Mouse (Mus musculus): Measurements from ENCODE around the gene Rufy1.
"Not testable (repeated sequence)": the region's sequence is repeated elsewhere in the genome, so short reads cannot be mapped to it uniquely, and the experiment has no call there.

The Rufy1 gene

GRCm38 (mm10) chr11:50377892-50378684, 52.8 kb downstream of the Rufy1 start:
- DNase-seq (ENCODE audit: low spot score in 2 of 2): peak; percentile 63 to 84

GRCm38 (mm10) chr11:50376911-50377891, 53.7 kb downstream of the Rufy1 start, which contains the start of gene Hnrnph1:
Hnrnph1 (plus strand) TSS chr11:50376990.
- peak; percentile 97 to 98 for DNase-seq (ENCODE audit: low spot score in 2 of 2)

GRCm38 (mm10) chr11:50376156-50376790, 54.7 kb downstream of the Rufy1 start:
- DNase-seq (ENCODE audit: low spot score in 2 of 2): no peak

GRCm38 (mm10) chr11:50375421-50375820, 55.5 kb downstream of the Rufy1 start:
- DNase-seq (ENCODE audit: low spot score in 2 of 2): no peak

GRCm38 (mm10) chr11:50374286-50375015, 56.5 kb downstream of the Rufy1 start:
- no peak for DNase-seq (ENCODE audit: low spot score in 2 of 2)

- no peak for DNase-seq (ENCODE audit: low spot score in 2 of 2)
These were observed 57.3 kb downstream of the Rufy1 start for GRCm38 (mm10) chr11:50373621-50374020.

GRCm38 (mm10) chr11:50373086-50373485, 57.8 kb downstream of the Rufy1 start:
- no peak for DNase-seq (ENCODE audit: low spot score in 2 of 2)

GRCm38 (mm10) chr11:50371911-50372310, 59.0 kb downstream of the Rufy1 start:
- DNase-seq (ENCODE audit: low spot score in 2 of 2): no peak

- peak in 1 of 2 experiments; percentile 49 for DNase-seq (ENCODE audit: low spot score in 2 of 2)
These were observed 59.5 kb downstream of the Rufy1 start for GRCm38 (mm10) chr11:50371399-50371841.

GRCm38 (mm10) chr11:50370969-50371368, 60.0 kb downstream of the Rufy1 start:
- DNase-seq (ENCODE audit: low spot score in 2 of 2): no peak

- no peak for DNase-seq (ENCODE audit: low spot score in 2 of 2)
These were observed 61.5 kb downstream of the Rufy1 start for GRCm38 (mm10) chr11:50369360-50369911.

- DNase-seq (ENCODE audit: low spot score in 2 of 2): no peak
These were observed 63.4 kb downstream of the Rufy1 start for GRCm38 (mm10) chr11:50367531-50367930.

- DNase-seq (ENCODE audit: low spot score in 2 of 2): no peak
These were observed 65.6 kb downstream of the Rufy1 start for GRCm38 (mm10) chr11:50365322-50365721.

GRCm38 (mm10) chr11:50364548-50364947, 66.4 kb downstream of the Rufy1 start:
- DNase-seq (ENCODE audit: low spot score in 2 of 2): peak in 1 of 2 experiments; percentile 74

- not testable (repeated sequence) for DNase-seq (ENCODE audit: low spot score in 2 of 2)
These were observed 69.6 kb downstream of the Rufy1 start for GRCm38 (mm10) chr11:50361282-50361681.

GRCm38 (mm10) chr11:50358950-50359861, 71.7 kb downstream of the Rufy1 start:
- DNase-seq (ENCODE audit: low spot score in 2 of 2): peak; percentile 60 to 69

- DNase-seq (ENCODE audit: low spot score in 2 of 2): no peak
These were observed 75.5 kb downstream of the Rufy1 start for GRCm38 (mm10) chr11:50355395-50355794.

- no peak for DNase-seq (ENCODE audit: low spot score in 2 of 2)
These were observed 76.1 kb downstream of the Rufy1 start for GRCm38 (mm10) chr11:50354851-50355250.

GRCm38 (mm10) chr11:50354162-50354561, 76.8 kb downstream of the Rufy1 start, which contains the start of gene Cby3:
Cby3 (plus strand) TSS chr11:50354462.
- DNase-seq (ENCODE audit: low spot score in 2 of 2): no peak

GRCm38 (mm10) chr11:50352177-50352576, 78.7 kb downstream of the Rufy1 start:
- DNase-seq (ENCODE audit: low spot score in 2 of 2): no peak

Measured in frontal cortex, postnatal 10 days (tissue).